Mouse (Mus musculus): ENCODE results near the gene Cemip. TPM values are rescaled to one million over a fixed set of nuclear protein-coding genes. Genes with fewer than 3 reads are reported as not detected.

Gene Cemip
- polyA plus RNA-seq, 1 experiment from 2014 or later = 0.17 TPM

DNA sequence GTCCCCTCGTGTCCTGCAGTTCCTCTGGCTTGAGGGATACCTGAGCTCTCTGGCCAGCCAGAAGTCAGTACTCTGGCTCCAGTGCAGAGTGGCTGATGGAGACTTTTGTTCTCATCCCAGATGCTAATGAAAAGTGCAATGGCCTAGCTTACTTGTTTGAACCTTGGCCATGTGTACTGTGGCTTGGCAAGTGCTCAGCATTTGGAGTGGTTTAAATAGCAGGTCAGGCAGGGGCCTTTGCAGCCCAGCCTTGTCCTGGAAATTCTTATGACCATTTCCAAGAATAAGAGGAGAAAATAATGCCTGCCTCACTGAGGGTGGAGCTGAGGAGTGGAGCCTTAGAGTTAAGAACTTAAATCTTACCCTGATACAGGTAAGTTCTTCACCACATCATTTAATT lies 43.6 kb downstream of the Cemip start:
- Histone ChIP-seq H3K36me3 (ENCODE audit: insufficient read depth, low read length) (no peaks in the 10 kb centered on the region), H3K4me3 (replicated peaks; ENCODE audit: low read depth, low read length) (no peak overlapping the region), H3K9me3 (replicated peaks; ENCODE audit: low read length) (no peaks in the 10 kb centered on the region), H3K4me2 (ENCODE audit: low read length) (no peak overlapping the region), H3K9ac (ENCODE audit: low read depth, low read length) (no peak overlapping the region), H3K4me1 (replicated peaks; ENCODE audit: insufficient read depth, low read length) (no peaks in the 10 kb centered on the region), H3K27ac (no peak overlapping the region), H3K27me3 (ENCODE audit: insufficient read depth, low read length) (no peaks in the 10 kb centered on the region)
- DNase-seq (ENCODE audit: low spot score) = no peak
- ATAC-seq (replicated peaks; ENCODE audit: low FRiP score, low read depth) = no peak
- no peak for TF ChIP-seq CTCF (IDR thresholded peaks at IDR 0.05; ENCODE audit: low read depth)
- 59% methylated on average over 1 of the region's 1 CpGs for WGBS

DNA sequence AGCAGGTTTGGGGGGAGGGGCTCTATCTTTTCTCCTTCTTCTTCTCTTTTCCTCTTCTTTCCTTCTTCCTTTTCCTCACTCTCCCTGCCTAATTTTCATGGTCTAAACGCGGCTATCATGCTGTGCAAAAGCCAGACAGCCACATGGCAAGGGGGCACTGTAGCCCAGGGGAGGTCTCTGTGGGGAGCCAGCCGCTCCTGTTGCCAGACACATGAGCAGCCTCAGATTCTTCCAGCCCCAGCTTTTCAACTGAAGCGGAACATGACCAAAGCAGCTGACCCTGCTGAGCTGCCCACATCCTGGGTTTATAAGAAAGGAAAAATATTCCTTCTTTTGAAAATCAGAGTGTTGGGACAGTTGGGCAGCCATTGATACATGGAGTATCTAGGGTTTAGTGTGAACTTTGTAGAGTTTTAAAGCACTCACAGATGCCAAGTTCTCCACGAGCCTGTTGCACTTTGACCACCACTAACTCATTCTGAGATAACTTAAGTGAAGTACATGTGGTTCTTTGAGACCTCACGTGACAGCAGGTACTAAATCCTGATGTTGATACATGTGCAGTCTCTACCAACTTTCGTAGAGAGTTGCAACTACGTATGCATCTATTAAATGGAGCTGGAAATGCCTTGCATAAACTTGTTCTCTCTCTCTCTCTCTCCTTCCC lies 46.3 kb downstream of the Cemip start:
- Histone ChIP-seq H3K27ac (no peak overlapping the region), H3K36me3 (ENCODE audit: insufficient read depth, low read length) (no peaks in the 10 kb centered on the region), H3K9me3 (replicated peaks; ENCODE audit: low read length) (no peaks in the 10 kb centered on the region), H3K9ac (ENCODE audit: low read depth, low read length) (no peak overlapping the region), H3K4me3 (replicated peaks; ENCODE audit: low read depth, low read length) (no peak overlapping the region), H3K4me2 (ENCODE audit: low read length) (no peak overlapping the region), H3K27me3 (ENCODE audit: insufficient read depth, low read length) (no peaks in the 10 kb centered on the region), H3K4me1 (replicated peaks; ENCODE audit: insufficient read depth, low read length) (no peaks in the 10 kb centered on the region)
- TF ChIP-seq CTCF (IDR thresholded peaks at IDR 0.05; ENCODE audit: low read depth) = 0 out of 2 replicates have a peak, but pooled peaks have one; percentile 8
- DNase-seq (ENCODE audit: low spot score) (no peak), ATAC-seq (replicated peaks; ENCODE audit: low FRiP score, low read depth) (no peak)
- WGBS = 36% methylated on average over 8 of the region's 8 CpGs

DNA sequence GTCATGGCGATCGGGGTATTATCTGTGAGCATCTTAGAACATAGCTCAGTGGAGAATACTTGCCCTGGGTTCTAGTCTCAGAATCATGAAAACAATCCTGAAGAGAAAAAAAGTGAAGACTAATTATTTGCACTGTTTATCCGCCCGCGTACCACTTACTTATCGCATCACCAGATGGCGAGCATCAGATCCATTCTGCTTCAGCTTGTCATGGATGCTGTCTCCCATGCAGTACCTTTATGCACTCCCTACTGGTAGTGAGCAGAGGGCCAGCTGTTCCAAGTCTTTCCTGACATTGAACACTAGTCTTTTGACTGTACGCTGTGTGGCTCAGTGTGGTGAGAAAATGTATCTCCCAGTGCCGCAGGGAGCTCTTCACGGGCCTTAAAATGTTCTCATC lies 47.7 kb downstream of the Cemip start:
- no peak for ATAC-seq (replicated peaks; ENCODE audit: low FRiP score, low read depth)
- Histone ChIP-seq H3K4me1 (replicated peaks; ENCODE audit: insufficient read depth, low read length) (no peaks in the 10 kb centered on the region), H3K9me3 (replicated peaks; ENCODE audit: low read length) (no peaks in the 10 kb centered on the region), H3K9ac (ENCODE audit: low read depth, low read length) (no peak overlapping the region), H3K4me3 (replicated peaks; ENCODE audit: low read depth, low read length) (no peak overlapping the region), H3K4me2 (ENCODE audit: low read length) (no peak overlapping the region), H3K27me3 (ENCODE audit: insufficient read depth, low read length) (no peaks in the 10 kb centered on the region), H3K27ac (no peak overlapping the region), H3K36me3 (ENCODE audit: insufficient read depth, low read length) (no peaks in the 10 kb centered on the region)
- WGBS = 92% methylated on average over 10 of the region's 10 CpGs
- TF ChIP-seq CTCF (IDR thresholded peaks at IDR 0.05; ENCODE audit: low read depth) = no peak
- DNase-seq (ENCODE audit: low spot score) = no peak

DNA sequence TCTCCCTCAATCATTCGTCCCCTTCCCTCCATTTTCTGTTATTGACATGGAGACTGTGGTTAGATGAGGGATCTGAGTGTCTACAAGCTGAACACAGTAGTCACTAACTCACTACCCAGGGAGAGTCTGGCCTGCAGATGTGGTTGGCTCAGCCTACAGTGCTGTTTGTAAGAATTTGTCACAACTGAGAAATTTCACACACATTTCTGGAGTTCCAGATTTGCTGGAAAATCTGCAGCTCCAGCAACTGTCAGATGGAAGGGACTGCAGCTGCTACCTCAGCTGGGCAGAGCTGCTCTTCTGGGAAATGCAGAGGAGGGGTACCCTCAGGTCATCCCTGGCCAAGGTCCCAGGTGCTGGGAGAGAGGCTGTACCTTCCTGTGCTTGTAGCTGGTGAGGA lies 53.5 kb downstream of the Cemip start:
- no peaks in the 10 kb centered on the region for H3K27me3 ChIP-seq (ENCODE audit: insufficient read depth, low read length)

GRCm38 (mm10) chr7:84029120-84029771 lies 57.1 kb downstream of the Cemip start:
- H3K36me3 ChIP-seq (ENCODE audit: insufficient read depth, low read length) = no peaks in the 10 kb centered on the region
- H3K9ac ChIP-seq (ENCODE audit: low read depth, low read length) = no peak overlapping the region
- ATAC-seq (replicated peaks; ENCODE audit: low FRiP score, low read depth) = no peak; the same call in 1 of the 2 replicates
- H3K4me1 ChIP-seq (replicated peaks; ENCODE audit: insufficient read depth, low read length) = peaks cover 10% of the 10 kb centered on the region
- DNase-seq (ENCODE audit: low spot score) = peak; percentile 74
- no peak for TF ChIP-seq CTCF (IDR thresholded peaks at IDR 0.05; ENCODE audit: low read depth)
- no peaks in the 10 kb centered on the region for H3K9me3 ChIP-seq (replicated peaks; ENCODE audit: low read length)
- H3K27ac ChIP-seq = no peak overlapping the region
- no peak overlapping the region for H3K4me2 ChIP-seq (ENCODE audit: low read length)
- WGBS = 30% methylated on average over 3 of the region's 3 CpGs
- no peak overlapping the region for H3K4me3 ChIP-seq (replicated peaks; ENCODE audit: low read depth, low read length)
- H3K27me3 ChIP-seq (ENCODE audit: insufficient read depth, low read length) = no peaks in the 10 kb centered on the region

More for the DNA sequence above, 53.5 kb downstream of the Cemip start:
- WGBS = 87% methylated on average over 1 of the region's 1 CpGs
- no peak overlapping the region for H3K9ac ChIP-seq (ENCODE audit: low read depth, low read length)
- no peak for ATAC-seq (replicated peaks; ENCODE audit: low FRiP score, low read depth)
- no peak overlapping the region for H3K4me3 ChIP-seq (replicated peaks; ENCODE audit: low read depth, low read length)
- no peaks in the 10 kb centered on the region for H3K9me3 ChIP-seq (replicated peaks; ENCODE audit: low read length)
- no peak for DNase-seq (ENCODE audit: low spot score)
- no peak overlapping the region for H3K4me2 ChIP-seq (ENCODE audit: low read length)
- no peaks in the 10 kb centered on the region for H3K36me3 ChIP-seq (ENCODE audit: insufficient read depth, low read length)
- H3K27ac ChIP-seq = no peak overlapping the region
- no peak for TF ChIP-seq CTCF (IDR thresholded peaks at IDR 0.05; ENCODE audit: low read depth)
- peaks cover 10% of the 10 kb centered on the region for H3K4me1 ChIP-seq (replicated peaks; ENCODE audit: insufficient read depth, low read length)

- Histone ChIP-seq H3K27me3 (ENCODE audit: insufficient read depth, low read length) (no peaks in the 10 kb centered on the region), H3K27ac (no peak overlapping the region), H3K4me2 (ENCODE audit: low read length) (no peak overlapping the region), H3K9me3 (replicated peaks; ENCODE audit: low read length) (no peaks in the 10 kb centered on the region), H3K4me1 (replicated peaks; ENCODE audit: insufficient read depth, low read length) (peaks cover 10% of the 10 kb centered on the region), H3K4me3 (replicated peaks; ENCODE audit: low read depth, low read length) (no peak overlapping the region), H3K36me3 (ENCODE audit: insufficient read depth, low read length) (no peaks in the 10 kb centered on the region), H3K9ac (ENCODE audit: low read depth, low read length) (no peak overlapping the region)
- TF ChIP-seq CTCF (IDR thresholded peaks at IDR 0.05; ENCODE audit: low read depth) = no peak
- WGBS = 63% methylated on average over 4 of the region's 4 CpGs
- ATAC-seq (replicated peaks; ENCODE audit: low FRiP score, low read depth) = no peak
- peak; percentile 34 for DNase-seq (ENCODE audit: low spot score)
These were observed 57.9 kb downstream of the Cemip start for GRCm38 (mm10) chr7:84028368-84028767.

Data from kidney, postnatal 0 days (tissue).